Mouse (Mus musculus) megakaryocyte, embryonic 14.5 days (primary cell): Measurements from ENCODE around the gene Vwa5b1.

ENCODE experiments used
- FLI1 ChIP-seq: IDR thresholded peaks from 2 replicates; pipeline ENCODE4 v1.6.1; 2012; ENCODE audit warnings: low read length, inconsistent platforms, mixed read lengths
- GATA1 ChIP-seq: IDR thresholded peaks from 3 replicates; pipeline ENCODE4 v1.6.1; 2012; ENCODE audit warnings: mixed read lengths, low read length, inconsistent platforms, borderline replicate concordance

DNA sequence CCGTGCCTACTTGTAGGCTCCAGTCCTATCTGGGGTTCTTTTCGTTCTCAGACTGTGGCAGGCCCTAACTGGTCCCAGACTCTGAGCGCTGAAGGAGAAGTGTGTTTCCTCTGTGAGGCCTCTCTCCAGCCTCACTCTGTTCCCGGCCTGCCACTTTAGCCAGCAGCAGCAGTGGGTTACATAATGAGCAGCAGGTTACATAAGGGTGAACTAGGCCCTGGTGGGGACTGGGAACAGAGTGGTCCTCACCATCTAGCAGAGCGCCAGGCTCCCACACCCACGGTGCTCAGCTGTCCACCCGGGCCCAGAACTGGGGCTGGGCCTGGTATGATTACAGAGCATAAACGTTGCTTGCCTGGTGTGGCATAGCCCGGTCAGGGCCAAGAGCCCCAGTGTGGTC, 110.9 kb downstream of the Vwa5b1 start:
- no peak for TF ChIP-seq FLI1
- TF ChIP-seq GATA1 = no peak
